Mouse (Mus musculus): Measurements from ENCODE around the gene Znhit6.
A peak's percentile ranks its signal among the peaks of the same experiment; 100 is the strongest.

Znhit6 gene

GRCm38 (mm10) chr3:145646009-145646408, 70.0 kb downstream of the Znhit6 start:
- no peak for DNase-seq (ENCODE audit: low read depth)

GRCm38 (mm10) chr3:145646666-145647065, 70.7 kb downstream of the Znhit6 start:
- no peak for DNase-seq (ENCODE audit: low read depth)

- no peak for DNase-seq (ENCODE audit: low read depth)
Observed at GRCm38 (mm10) chr3:145647416-145647815, 71.4 kb downstream of the Znhit6 start.

GRCm38 (mm10) chr3:145648097-145648931, 72.3 kb downstream of the Znhit6 start:
- DNase-seq (ENCODE audit: low read depth): no peak

GRCm38 (mm10) chr3:145648991-145649851, 73.2 kb downstream of the Znhit6 start:
- DNase-seq (ENCODE audit: low read depth): no peak

GRCm38 (mm10) chr3:145649852-145650202, 73.8 kb downstream of the Znhit6 start, which contains the start of gene Ccn1:
Gene Ccn1, minus strand, starts transcription at chr3:145649981.
- no peak for DNase-seq (ENCODE audit: low read depth)

- DNase-seq (ENCODE audit: low read depth): no peak
Observed at GRCm38 (mm10) chr3:145650298-145651011, 74.5 kb downstream of the Znhit6 start.

GRCm38 (mm10) chr3:145651029-145651977, 75.3 kb downstream of the Znhit6 start:
- no peak for DNase-seq (ENCODE audit: low read depth)

GRCm38 (mm10) chr3:145651978-145652321, 75.9 kb downstream of the Znhit6 start:
- no peak for DNase-seq (ENCODE audit: low read depth)

GRCm38 (mm10) chr3:145652322-145653131, 76.5 kb downstream of the Znhit6 start:
- DNase-seq (ENCODE audit: low read depth): peak; percentile 5

- peak; percentile 62 for DNase-seq (ENCODE audit: low read depth)
Observed at GRCm38 (mm10) chr3:145653191-145653940, 77.4 kb downstream of the Znhit6 start.

GRCm38 (mm10) chr3:145654028-145654427, 78.0 kb downstream of the Znhit6 start:
- no peak for DNase-seq (ENCODE audit: low read depth)

Measured in 416B (cell line).